Mouse (Mus musculus) MEL (cell line): Measurements from ENCODE around the gene Ptgdr2. TPM values are rescaled to one million over a fixed set of nuclear protein-coding genes. Genes with fewer than 3 reads are reported as not detected.

Experiments used
- DNase-seq: peaks from one replicate; pipeline ENCODE4 v3.0.0; 2011; ENCODE audit warnings: low read depth, low spot score
- H3K27ac ChIP-seq: 2 replicates; pipeline ENCODE4 v1.5.1; 2012; ENCODE audit warnings: low read depth, mild to moderate bottlenecking, control low read depth, low read length, moderate library complexity; ENCODE audit not compliant: control insufficient read depth
- H3K27me3 ChIP-seq, 2 experiments: fragments of 150-350 bp in 1 of 2; sonication (generic) in 1 of 2; 2 replicates each; pipeline ENCODE4 v1.6.1; 2012; ENCODE audit warnings: low read length in 2 of 2, mild to moderate bottlenecking in 2 of 2, improper control_type of control experiment in 1 of 2, moderate library complexity in 1 of 2; ENCODE audit not compliant: insufficient read depth in 2 of 2, control insufficient read depth in 1 of 2
- H3K36me3 ChIP-seq, 2 experiments: 2 replicates each; pipeline ENCODE4 v1.6.1; 2012 to 2014; ENCODE audit warnings: low read length in 2 of 2, improper control_type of control experiment in 1 of 2, inconsistent platforms in 1 of 2, mild to moderate bottlenecking in 1 of 2; ENCODE audit not compliant: insufficient read depth in 2 of 2, control insufficient read depth in 1 of 2
- H3K4me1 ChIP-seq, 2 experiments: fragments of 150-350 bp in 1 of 2; sonication (generic) in 1 of 2; 2 replicates each; pipeline ENCODE4 v1.6.1; 2012; ENCODE audit warnings: low read length in 2 of 2, improper control_type of control experiment in 1 of 2, mild to moderate bottlenecking in 1 of 2; ENCODE audit not compliant: insufficient read depth in 2 of 2, control insufficient read depth in 1 of 2
- H3K4me3 ChIP-seq, 2 experiments: fragments of 150-350 bp in 1 of 2; sonication (generic) in 1 of 2; 2 replicates each; pipeline ENCODE4 v1.5.1; 2012; ENCODE audit warnings: low read depth in 2 of 2, low read length in 2 of 2, mild to moderate bottlenecking in 2 of 2, moderate library complexity in 2 of 2, control low read depth in 1 of 2, improper control_type of control experiment in 1 of 2; ENCODE audit not compliant: control insufficient read depth in 1 of 2, insufficient read depth in 1 of 2
- H3K79me2 ChIP-seq: 2 replicates; pipeline ENCODE4 v1.6.1; 2012; ENCODE audit warnings: mild to moderate bottlenecking, low read length, moderate library complexity; ENCODE audit not compliant: control insufficient read depth, poor library complexity, insufficient read depth
- H3K9ac ChIP-seq: 2 replicates; pipeline ENCODE4 v1.6.1; 2012; ENCODE audit warnings: low read depth, mild to moderate bottlenecking, control low read depth, low read length, moderate library complexity; ENCODE audit not compliant: control insufficient read depth, poor library complexity, severe bottlenecking
- H3K9me3 ChIP-seq: fragments of 150-350 bp; sonication (generic); replicated peaks from 2 replicates; pipeline ENCODE4 v1.6.1; 2012; ENCODE audit warnings: mild to moderate bottlenecking, low read length, improper control_type of control experiment, moderate library complexity; ENCODE audit not compliant: insufficient read depth
- BHLHE40 ChIP-seq: IDR thresholded peaks from 2 replicates; pipeline ENCODE4 v1.6.1; 2012; ENCODE audit warnings: low read depth, mild to moderate bottlenecking, inconsistent platforms, low read length, improper control_type of control experiment, borderline replicate concordance
- CHD1 ChIP-seq: IDR thresholded peaks from 2 replicates; pipeline ENCODE4 v1.6.1; 2012; ENCODE audit warnings: low read depth, mild to moderate bottlenecking, inconsistent platforms, low read length, improper control_type of control experiment
- CHD2 ChIP-seq: IDR thresholded peaks from 2 replicates; pipeline ENCODE4 v1.6.1; 2011; ENCODE audit warnings: low read length, improper control_type of control experiment
- EP300 ChIP-seq, 2 experiments: IDR thresholded peaks; 2 replicates each; pipeline ENCODE4 v1.6.1; 2011; ENCODE audit warnings: improper control_type of control experiment in 2 of 2, low read length in 2 of 2, low read depth in 1 of 2, mild to moderate bottlenecking in 1 of 2
- GABPA ChIP-seq: IDR thresholded peaks from 2 replicates; pipeline ENCODE4 v1.6.1; 2012; ENCODE audit warnings: low read depth, mild to moderate bottlenecking, inconsistent platforms, low read length, improper control_type of control experiment, moderate library complexity
- KAT2A ChIP-seq: conservative IDR thresholded peaks from 2 replicates; pipeline ENCODE4 v1.6.1; 2012; ENCODE audit warnings: low read depth, low read length, improper control_type of control experiment, inconsistent platforms
- MAFK ChIP-seq: IDR thresholded peaks from 2 replicates; pipeline ENCODE4 v1.6.1; 2011; ENCODE audit warnings: low read depth, mild to moderate bottlenecking, low read length, improper control_type of control experiment, borderline replicate concordance
- MAZ ChIP-seq: IDR thresholded peaks from 2 replicates; pipeline ENCODE4 v1.6.1; 2012; ENCODE audit warnings: low read depth, mild to moderate bottlenecking, inconsistent platforms, low read length, improper control_type of control experiment
- MEF2A ChIP-seq: IDR thresholded peaks from 2 replicates; pipeline ENCODE4 v1.6.1; 2014; ENCODE audit warnings: low read depth, mild to moderate bottlenecking, inconsistent platforms, low read length, improper control_type of control experiment; ENCODE audit not compliant: poor library complexity, insufficient replicate concordance, severe bottlenecking; ENCODE audit errors: extremely low read depth
- MXI1 ChIP-seq: IDR thresholded peaks from 2 replicates; pipeline ENCODE4 v1.6.1; 2011; ENCODE audit warnings: mild to moderate bottlenecking, low read depth, low read length, improper control_type of control experiment
- MYC ChIP-seq: IDR thresholded peaks from 2 replicates; pipeline ENCODE4 v1.6.1; 2011; ENCODE audit warnings: low read depth, mild to moderate bottlenecking, low read length, improper control_type of control experiment, moderate library complexity
- NRF1 ChIP-seq: IDR thresholded peaks from 2 replicates; pipeline ENCODE4 v1.6.1; 2014; ENCODE audit warnings: low read depth, mild to moderate bottlenecking, inconsistent platforms, low read length, improper control_type of control experiment, moderate library complexity; ENCODE audit not compliant: poor library complexity, insufficient read depth, severe bottlenecking
- POLR2A ChIP-seq, 2 experiments: IDR thresholded peaks; 2 replicates each; pipeline ENCODE4 v1.6.1; 2011 to 2012; ENCODE audit warnings: low read length in 2 of 2, mild to moderate bottlenecking in 2 of 2, control low read depth in 1 of 2, improper control_type of control experiment in 1 of 2, low read depth in 1 of 2, moderate library complexity in 1 of 2; ENCODE audit not compliant: control insufficient read depth in 1 of 2, insufficient read depth in 1 of 2, poor library complexity in 1 of 2
- POLR2AphosphoS5 ChIP-seq: IDR thresholded peaks from 2 replicates; pipeline ENCODE4 v1.6.1; 2012; ENCODE audit warnings: low read depth, borderline replicate concordance, mild to moderate bottlenecking, inconsistent platforms, low read length, moderate library complexity, mixed read lengths
- RAD21 ChIP-seq: IDR thresholded peaks from 2 replicates; pipeline ENCODE4 v1.6.1; 2011; ENCODE audit warnings: mild to moderate bottlenecking, low read depth, low read length, improper control_type of control experiment
- SMC3 ChIP-seq: IDR thresholded peaks from 2 replicates; pipeline ENCODE4 v1.6.1; 2011; ENCODE audit warnings: low read depth, low read length, improper control_type of control experiment
- TBP ChIP-seq: IDR thresholded peaks from 2 replicates; pipeline ENCODE4 v1.8.0; 2011; ENCODE audit warnings: low read depth, low read length, improper control_type of control experiment
- UBTF ChIP-seq: IDR thresholded peaks from 2 replicates; pipeline ENCODE4 v1.6.1; 2012; ENCODE audit warnings: low read depth, mild to moderate bottlenecking, inconsistent platforms, low read length, improper control_type of control experiment, moderate library complexity, borderline replicate concordance; ENCODE audit not compliant: insufficient read depth
- USF1 ChIP-seq: IDR thresholded peaks from 2 replicates; pipeline ENCODE4 v1.6.1; 2014; ENCODE audit warnings: low read depth, mild to moderate bottlenecking, inconsistent platforms, low read length, improper control_type of control experiment, moderate library complexity
- ZKSCAN1 ChIP-seq: IDR thresholded peaks from 2 replicates; pipeline ENCODE4 v1.6.1; 2012; ENCODE audit warnings: low read depth, mild to moderate bottlenecking, inconsistent platforms, low read length, improper control_type of control experiment, moderate library complexity
- ZNF384 ChIP-seq: IDR thresholded peaks from 2 replicates; pipeline ENCODE4 v1.6.1; 2012; ENCODE audit warnings: low read depth, mild to moderate bottlenecking, inconsistent platforms, low read length, improper control_type of control experiment
- polyA plus RNA-seq, 2 experiments: library from polyadenylated mRNA; stranded (reverse) in 1 of 2; unstranded in 1 of 2; fragments of >175 nt in 1 of 2; fragments of >200 nt in 1 of 2; gene quantifications; 2 replicates each; pipeline versions ENCODE4 v1.2.1 to v1.2.4; 2012; ENCODE audit warnings: low replicate concordance in 2 of 2, low read depth in 1 of 2; ENCODE audit not compliant: insufficient read length in 2 of 2, insufficient read depth in 1 of 2, missing spikeins in 1 of 2
- total RNA-seq: library from RNA; depleted of rRNA; stranded (reverse); fragments of 300-350 nt; gene quantifications from 2 replicates; pipeline ENCODE4 v1.2.3, GENCODE M21; 2012

The Ptgdr2 gene
- total and polyA plus RNA-seq, 3 experiments, result 0.31 to 0.46 TPM; not detected in 1

DNA sequence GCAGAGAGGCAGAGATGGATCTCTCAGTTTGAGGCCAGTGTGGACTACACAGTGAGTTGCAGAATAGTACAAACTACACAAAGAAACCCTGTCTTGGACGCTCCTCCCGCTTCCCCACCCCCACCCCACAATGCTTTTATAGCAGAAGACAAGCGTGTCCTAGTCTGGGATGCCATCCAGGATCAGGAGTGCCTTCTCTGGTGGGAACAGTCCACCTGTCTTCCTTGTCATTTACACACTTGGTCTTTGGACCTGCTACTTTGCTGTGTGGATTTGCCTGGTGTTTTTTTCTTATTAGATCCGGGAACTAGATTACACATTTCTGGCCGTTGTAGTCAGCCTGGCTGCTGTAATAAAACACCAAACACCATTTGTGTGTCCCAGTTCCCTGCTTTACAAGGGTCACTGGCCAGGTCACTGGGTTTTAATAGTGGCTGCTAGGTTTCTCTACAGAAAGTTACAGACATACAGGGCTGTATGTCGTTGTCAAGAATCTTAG is 10.8 kb upstream of the Ptgdr2 start:
- no peak for TF ChIP-seq MYC
- no peak for TF ChIP-seq NRF1
- TF ChIP-seq USF1, result no peak
- no peak for TF ChIP-seq UBTF
- no peak for TF ChIP-seq RAD21
- no peak for TF ChIP-seq MAFK
- no peak for TF ChIP-seq ZKSCAN1
- TF ChIP-seq MXI1, result no peak
- TF ChIP-seq KAT2A, result no peak
- TF ChIP-seq POLR2A (IDR thresholded peaks at IDR 0.05; ENCODE audit: control insufficient read depth in 1 of 2, insufficient read depth in 1 of 2, low read depth in 1 of 2, low read length in 2 of 2, poor library complexity in 1 of 2), result no peak
- no peak for TF ChIP-seq TBP
- no peak for TF ChIP-seq BHLHE40
- no peak for TF ChIP-seq MEF2A
- no peak for TF ChIP-seq CHD2
- TF ChIP-seq EP300 (IDR thresholded peaks at IDR 0.05; ENCODE audit: low read depth in 1 of 2, low read length in 2 of 2), result no peak
- no peak for TF ChIP-seq MAZ
- no peak for TF ChIP-seq GABPA
- no peak for TF ChIP-seq SMC3
- no peak for TF ChIP-seq POLR2AphosphoS5
- DNase-seq, result no peak

DNA sequence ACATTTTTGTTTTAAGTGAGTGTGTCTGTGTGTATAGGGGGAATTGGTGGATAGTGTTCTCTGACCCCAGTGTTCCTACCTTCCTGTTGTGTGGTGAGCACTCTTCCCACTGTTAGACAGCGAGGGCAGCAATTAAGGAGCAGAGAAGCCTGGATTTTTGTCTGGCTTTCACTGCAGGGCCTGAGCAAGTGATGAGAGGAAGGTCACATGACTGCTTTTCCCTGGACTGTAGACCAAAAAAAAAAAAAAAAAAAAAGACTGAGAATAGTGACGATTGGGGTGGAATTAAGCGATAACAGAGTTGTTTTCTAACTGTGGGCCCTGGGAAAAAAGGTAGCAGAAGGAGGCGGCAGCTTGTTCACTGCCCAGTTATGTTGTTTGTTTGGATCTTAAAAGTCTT is 10.3 kb upstream of the Ptgdr2 start:
- H3K9ac ChIP-seq, result no peak overlapping the region
- no peaks in the 10 kb centered on the region for H3K9me3 ChIP-seq
- TF ChIP-seq ZNF384 (peak; percentile 47), CHD1 (no peak), USF1 (peak; percentile 40; the same call in 1 of the 2 replicates)
- H3K79me2 ChIP-seq, result no peaks in the 10 kb centered on the region
- H3K27ac ChIP-seq, result no peak overlapping the region
- DNase-seq, result no peak
- H3K27me3 ChIP-seq, result peaks cover 2 to 7% of the 10 kb centered on the region in 2 experiments
- peaks cover 0 to 2% of the 10 kb centered on the region in 2 experiments; a peak in 1 of 4 replicates for H3K4me1 ChIP-seq
- H3K4me3 ChIP-seq, result no peak overlapping the region
- no peaks in the 10 kb centered on the region for H3K36me3 ChIP-seq

More for the DNA sequence above, 10.8 kb upstream of the Ptgdr2 start:
- Histone ChIP-seq H3K27me3 (peaks cover 2 to 7% of the 10 kb centered on the region in 2 experiments), H3K79me2 (no peaks in the 10 kb centered on the region), H3K4me3 (no peak overlapping the region), H3K36me3 (no peaks in the 10 kb centered on the region), H3K9me3 (no peaks in the 10 kb centered on the region), H3K9ac (no peak overlapping the region), H3K27ac (no peak overlapping the region), H3K4me1 (no peaks in the 10 kb centered on the region)
